In genomic region chr11:32117930-32118329, GRCm38 (mm10) we compare ENCODE assay signal across 23 mouse cellular contexts.
DNase-seq lines count a peak whose midpoint lies in the region; ATAC-seq lines count a peak whose summit lies in the region.
"Had no signal": no experiment of that assay in that cellular context is flagged by ENCODE, and none has a peak within 500 bp of the region (broad histone marks: within the 10 kb centered on the region; RNA-seq: fewer than 3 reads in every experiment).

No protein-coding gene starts in this region.

- H3K36me3 ChIP-seq in neural tube, embryonic 11.5 days (ENCODE audit: control insufficient read depth, insufficient read depth, low read length) = no peaks in the 10 kb centered on the region
- no peaks in the 10 kb centered on the region for H3K36me3 ChIP-seq in neural tube, embryonic 12.5 days
- H3K36me3 ChIP-seq: forebrain, embryonic 15.5 days; limb, embryonic 12.5 days; liver, embryonic 13.5 days; lung, embryonic 15.5 days had no signal

- no peak overlapping the region for H3K4me3 ChIP-seq in neural tube, embryonic 11.5 days (ENCODE audit: low read depth, low read length)
- H3K4me3 ChIP-seq in neural tube, embryonic 12.5 days = no peak overlapping the region
- H3K4me3 ChIP-seq: erythroblast, embryonic 14.5 days; forebrain, embryonic 15.5 days; limb, embryonic 12.5 days; liver, embryonic 13.5 days; lung, embryonic 15.5 days had no signal

- H3K27me3 ChIP-seq in neural tube, embryonic 11.5 days (ENCODE audit: control insufficient read depth, insufficient read depth, low read length) = no peaks in the 10 kb centered on the region
- no peaks in the 10 kb centered on the region for H3K27me3 ChIP-seq in neural tube, embryonic 12.5 days (replicated peaks)
- H3K27me3 ChIP-seq: forebrain, embryonic 15.5 days; limb, embryonic 12.5 days; liver, embryonic 13.5 days; lung, embryonic 15.5 days had no signal

- peak overlapping the region; percentile 75 for H3K27ac ChIP-seq in neural tube, embryonic 11.5 days (ENCODE audit: low read depth, low read length)
- 0 out of 2 replicates have a peak overlapping the region, but pooled peaks have one; percentile 67 for H3K27ac ChIP-seq in neural tube, embryonic 12.5 days
- H3K27ac ChIP-seq: liver, embryonic 13.5 days; lung, embryonic 15.5 days had no signal

- ATAC-seq in neural tube, embryonic 11.5 days (ENCODE audit: insufficient read depth, low FRiP score, low TSS enrichment) = no peak
- ATAC-seq in neural tube, embryonic 12.5 days (ENCODE audit: low FRiP score, low read depth) = no peak
- ATAC-seq: forebrain, embryonic 15.5 days; inflammation-experienced regulatory T-cells, adult 6 months had no signal

- DNase-seq in heart, adult 11 months = peak; percentile 74
- DNase-seq in heart, postnatal 25 days (ENCODE audit: low spot score) = no peak
- DNase-seq in neural tube, embryonic 11.5 days (ENCODE audit: low spot score) = no peak
- no peak for DNase-seq in neural tube, embryonic 10.5 days (ENCODE audit: extremely low spot score, low spot score)
- peak; percentile 56 to 61 for DNase-seq in right cerebral cortex, postnatal 36 days (ENCODE audit: low spot score in 2 of 2)
- no peak for DNase-seq in lung, postnatal 10 days
- DNase-seq in urinary bladder, postnatal 36 days (ENCODE audit: low spot score in 2 of 2) = no peak
- DNase-seq: adrenal gland, postnatal 10 days; cerebellum, adult 11-12 months; gastrocnemius, postnatal 36 days; heart, postnatal 4 days; kidney, adult 9 months; kidney, postnatal 36 days; liver, embryonic 13.5 days; spleen, adult 18-20 months; thymus, adult 18-20 months had no signal

- no peak overlapping the region for H3K9ac ChIP-seq in neural tube, embryonic 11.5 days (ENCODE audit: low read length)
- H3K9ac ChIP-seq in neural tube, embryonic 12.5 days = no peak overlapping the region
- H3K9ac ChIP-seq: forebrain, embryonic 15.5 days; limb, embryonic 12.5 days; liver, embryonic 13.5 days; lung, embryonic 15.5 days had no signal

- no peaks in the 10 kb centered on the region for H3K9me3 ChIP-seq in neural tube, embryonic 11.5 days (ENCODE audit: control insufficient read depth, low read length)
- no peaks in the 10 kb centered on the region for H3K9me3 ChIP-seq in neural tube, embryonic 12.5 days
- H3K9me3 ChIP-seq: forebrain, embryonic 15.5 days; limb, embryonic 12.5 days; liver, embryonic 13.5 days; lung, embryonic 15.5 days had no signal

- intact Hi-C loops in heart, postnatal 25 days (cut with DNase I) = no loop called here

- H3K4me2 ChIP-seq in neural tube, embryonic 11.5 days (ENCODE audit: low read depth) = no peak overlapping the region
- H3K4me2 ChIP-seq in neural tube, embryonic 12.5 days (replicated peaks) = no peak overlapping the region
- H3K4me2 ChIP-seq: forebrain, embryonic 15.5 days; heart, embryonic 11.5 days; limb, embryonic 12.5 days; liver, embryonic 13.5 days; lung, embryonic 15.5 days had no signal

- peaks cover 15% of the 10 kb centered on the region for H3K4me1 ChIP-seq in neural tube, embryonic 11.5 days (ENCODE audit: control insufficient read depth, insufficient read depth, low read length)
- peaks cover 37% of the 10 kb centered on the region for H3K4me1 ChIP-seq in neural tube, embryonic 12.5 days
- H3K4me1 ChIP-seq: liver, embryonic 13.5 days; lung, embryonic 15.5 days had no signal

- WGBS in neural tube, embryonic 11.5 days = 60% methylated on average over 2 of the region's 2 CpGs
- 41% methylated on average over 2 of the region's 2 CpGs for WGBS in neural tube, embryonic 12.5 days

Comparison
In these comparisons a context has a peak if more than half of its experiments do, and no peak if none do; other contexts are left out.
1. DNase-seq: peak in heart, adult 11 months (single experiment) and right cerebral cortex, postnatal 36 days (2 of 2); none in heart, postnatal 25 days (single experiment), neural tube, embryonic 11.5 days (single experiment), neural tube, embryonic 10.5 days (single experiment), lung, postnatal 10 days (single experiment) and urinary bladder, postnatal 36 days (0 of 2).